Mouse (Mus musculus) kidney, postnatal 14 days (tissue): Measurements from ENCODE around the gene Bmpr2.

ENCODE experiments used
- DNase-seq: peaks from one replicate; pipeline ENCODE4 v3.0.0; 2022; ENCODE audit warnings: mixed read lengths

Gene Bmpr2

GRCm38 (mm10) chr1:59797865-59798264 is 34.7 kb downstream of the Bmpr2 start:
- DNase-seq: no peak

DNA sequence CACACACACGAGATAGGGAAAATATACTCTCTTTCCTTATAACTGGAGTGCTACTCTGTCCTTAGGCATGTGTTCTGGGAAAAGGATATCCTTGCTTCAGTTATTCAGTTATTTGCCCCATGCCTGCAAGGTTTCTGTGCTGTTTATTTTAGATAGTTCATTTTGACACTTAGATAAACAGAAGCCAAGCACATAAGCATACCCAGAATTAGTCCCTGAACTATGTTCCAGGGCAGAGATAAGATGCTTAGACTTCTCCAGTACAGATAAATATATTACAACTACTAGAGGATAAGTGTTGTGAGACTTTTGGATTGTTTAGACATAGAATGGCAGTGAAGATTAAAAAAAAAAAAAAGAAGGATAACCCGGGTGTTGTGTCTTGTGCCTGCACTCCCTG is 41.2 kb downstream of the Bmpr2 start:
- DNase-seq: no peak

- DNase-seq: no peak
Measured at GRCm38 (mm10) chr1:59809921-59810320, 46.7 kb downstream of the Bmpr2 start.

GRCm38 (mm10) chr1:59812782-59813181 is 49.6 kb downstream of the Bmpr2 start:
- DNase-seq: no peak

GRCm38 (mm10) chr1:59825421-59825820 is 62.2 kb downstream of the Bmpr2 start:
- DNase-seq: peak; percentile 43

GRCm38 (mm10) chr1:59826583-59826982 is 63.4 kb downstream of the Bmpr2 start:
- DNase-seq: no peak

GRCm38 (mm10) chr1:59829410-59829809 is 66.2 kb downstream of the Bmpr2 start:
- no peak for DNase-seq

DNA sequence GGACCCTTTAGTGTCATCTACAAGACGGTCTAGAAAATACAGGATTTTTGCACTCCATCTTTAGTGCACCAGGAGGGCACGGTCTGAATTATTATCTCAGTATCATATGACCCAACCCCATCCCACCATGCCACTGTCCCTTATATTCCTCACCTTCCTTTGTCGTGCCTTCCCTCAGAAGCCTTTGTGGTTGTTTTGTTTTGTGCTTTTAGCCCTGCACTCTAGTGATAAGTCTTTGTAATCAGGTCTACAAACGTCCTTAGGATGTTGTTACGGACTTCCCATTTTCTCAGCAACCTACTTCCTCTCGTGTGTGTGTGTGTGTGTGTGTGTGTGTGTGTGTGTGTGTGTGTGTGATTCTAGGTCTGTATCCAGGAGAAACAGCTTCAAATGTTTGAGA is 67.0 kb downstream of the Bmpr2 start:
- peak; percentile 9 for DNase-seq

GRCm38 (mm10) chr1:59833723-59834122 is 70.5 kb downstream of the Bmpr2 start:
- peak; percentile 62 for DNase-seq

GRCm38 (mm10) chr1:59848327-59848726 is 85.1 kb downstream of the Bmpr2 start:
- no peak for DNase-seq

DNA sequence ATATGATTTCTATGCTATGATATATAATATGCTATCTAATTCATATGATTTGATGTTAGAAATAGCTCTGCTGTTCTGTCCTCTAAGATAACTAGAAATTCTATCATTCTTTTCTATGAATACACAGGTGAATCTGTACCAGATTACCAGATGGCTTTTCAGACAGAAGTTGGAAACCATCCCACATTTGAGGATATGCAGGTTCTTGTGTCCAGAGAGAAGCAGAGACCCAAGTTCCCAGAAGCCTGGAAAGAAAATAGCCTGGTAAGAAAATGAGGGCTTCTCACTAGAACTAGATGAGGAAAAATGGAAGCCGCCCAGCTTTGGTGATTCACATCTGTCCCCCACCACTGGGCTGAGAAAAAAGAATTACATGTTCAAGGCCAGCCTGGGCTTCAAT is 95.8 kb downstream of the Bmpr2 start:
- DNase-seq: no peak

DNA sequence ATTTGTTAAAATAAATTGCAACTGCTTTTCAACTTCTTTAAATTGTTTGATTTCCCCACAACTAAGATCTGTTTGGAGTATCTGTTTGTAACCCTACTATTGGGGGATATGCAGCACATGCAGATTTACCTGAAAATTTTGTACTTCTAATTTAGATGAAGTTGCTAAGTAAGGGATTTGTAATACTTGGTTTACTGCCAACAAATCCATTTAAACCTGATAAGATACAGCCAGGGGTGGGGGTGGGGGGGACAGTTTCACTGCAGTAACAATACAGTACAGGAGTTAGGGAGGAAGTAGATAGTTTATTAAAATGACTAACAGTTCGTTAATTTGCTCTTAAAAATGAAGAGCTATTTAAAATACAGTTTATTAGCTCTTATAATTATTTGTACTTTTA is 98.9 kb downstream of the Bmpr2 start:
- DNase-seq: no peak

DNA sequence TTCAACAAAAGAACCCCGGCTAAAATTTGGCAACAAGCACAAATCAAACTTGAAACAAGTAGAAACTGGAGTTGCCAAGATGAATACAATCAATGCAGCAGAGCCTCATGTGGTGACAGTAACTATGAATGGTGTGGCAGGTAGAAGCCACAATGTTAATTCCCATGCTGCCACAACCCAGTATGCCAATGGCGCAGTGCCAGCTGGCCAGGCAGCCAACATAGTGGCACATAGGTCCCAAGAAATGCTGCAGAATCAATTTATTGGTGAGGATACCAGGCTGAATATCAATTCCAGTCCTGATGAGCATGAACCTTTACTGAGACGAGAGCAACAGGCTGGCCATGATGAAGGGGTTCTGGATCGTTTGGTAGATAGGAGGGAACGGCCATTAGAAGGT is 104.8 kb downstream of the Bmpr2 start:
- DNase-seq: no peak

GRCm38 (mm10) chr1:59874023-59874422 is 110.8 kb downstream of the Bmpr2 start:
- DNase-seq: no peak

DNA sequence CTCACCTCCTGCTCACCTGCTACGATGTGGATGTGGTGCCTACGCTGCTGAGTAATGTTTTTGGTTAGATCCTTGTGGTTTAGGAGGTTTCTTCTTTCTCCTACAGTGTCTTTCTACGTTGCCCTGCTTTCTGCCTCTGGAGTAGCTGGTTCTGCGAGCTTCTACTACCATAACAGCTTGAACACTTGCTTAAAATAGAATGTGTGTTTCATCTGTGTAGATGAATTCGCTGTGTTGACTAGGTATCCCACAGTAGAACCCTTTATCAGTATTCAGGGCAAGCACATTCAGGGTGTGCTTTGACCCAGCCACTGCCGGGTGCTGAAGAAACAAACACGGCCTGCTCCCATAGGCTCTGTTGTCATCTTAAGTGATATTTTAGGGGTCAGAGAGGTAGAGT is 114.9 kb downstream of the Bmpr2 start:
- no peak for DNase-seq

- peak; percentile 83 for DNase-seq
Measured at GRCm38 (mm10) chr1:59883349-59884134, 120.3 kb downstream of the Bmpr2 start.

GRCm38 (mm10) chr1:59886899-59887298 is 123.7 kb downstream of the Bmpr2 start:
- DNase-seq: no peak

DNA sequence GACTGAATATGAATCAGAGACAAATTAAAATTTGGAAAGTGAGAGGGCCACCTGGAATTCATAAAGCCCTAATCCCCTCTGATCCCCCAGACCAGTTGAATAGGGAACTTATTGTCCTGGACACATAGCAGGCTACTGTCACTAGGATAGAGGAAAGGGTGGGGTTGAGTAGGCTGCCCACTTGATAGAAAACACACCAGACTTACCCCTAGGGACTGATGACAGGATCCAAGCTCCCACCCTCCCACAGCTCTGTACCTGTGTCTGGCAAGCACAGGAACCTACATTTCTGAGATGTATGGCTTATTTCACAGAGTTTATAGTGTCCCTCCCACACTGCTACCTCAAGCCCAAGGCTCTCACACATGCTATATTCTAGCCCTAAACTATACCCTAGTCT is 124.8 kb downstream of the Bmpr2 start:
- DNase-seq: no peak

DNA sequence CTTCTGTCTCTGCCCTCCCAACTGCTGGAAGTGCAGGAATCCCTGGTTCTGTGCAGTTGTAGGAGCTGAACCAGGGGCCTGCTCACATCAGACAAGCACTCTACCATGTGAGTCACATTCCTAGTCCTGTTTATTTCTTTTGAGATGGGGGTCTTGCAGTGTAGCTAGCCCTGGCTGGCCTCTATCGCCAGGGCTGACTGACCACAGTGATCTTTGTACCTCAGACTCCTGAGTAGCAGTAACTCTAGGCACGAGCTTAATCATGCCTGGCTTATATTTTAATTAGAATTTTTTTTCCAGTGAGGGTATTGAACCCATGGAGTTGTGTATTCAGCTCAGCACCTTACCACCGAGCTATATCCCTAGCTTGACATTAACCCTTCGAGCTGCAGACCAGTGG is 128.0 kb downstream of the Bmpr2 start:
- peak; percentile 36 for DNase-seq

GRCm38 (mm10) chr1:59892777-59893176 is 129.6 kb downstream of the Bmpr2 start:
- no peak for DNase-seq

DNA sequence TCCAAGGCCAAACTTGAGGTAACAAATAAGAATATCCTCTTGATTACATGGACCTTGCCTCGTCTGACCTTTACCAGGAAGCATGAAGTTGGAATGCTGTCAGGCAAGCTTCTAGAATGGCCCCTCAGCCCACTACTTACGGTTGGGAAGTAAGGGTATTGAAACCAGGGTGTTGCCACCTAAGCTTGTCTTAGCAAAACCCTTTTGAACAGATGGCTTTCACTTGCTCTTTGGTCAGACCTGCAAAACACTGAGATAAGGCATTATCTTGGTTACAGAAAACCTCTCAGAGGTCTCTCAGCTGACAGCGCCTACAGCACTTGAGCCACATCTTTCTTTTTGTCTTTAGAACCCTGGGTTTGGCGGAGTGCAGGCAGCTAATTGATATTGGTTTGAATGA is 130.8 kb downstream of the Bmpr2 start:
- DNase-seq: no peak

- peak; percentile 66 for DNase-seq
Measured at GRCm38 (mm10) chr1:59895456-59895855, 132.3 kb downstream of the Bmpr2 start.

DNA sequence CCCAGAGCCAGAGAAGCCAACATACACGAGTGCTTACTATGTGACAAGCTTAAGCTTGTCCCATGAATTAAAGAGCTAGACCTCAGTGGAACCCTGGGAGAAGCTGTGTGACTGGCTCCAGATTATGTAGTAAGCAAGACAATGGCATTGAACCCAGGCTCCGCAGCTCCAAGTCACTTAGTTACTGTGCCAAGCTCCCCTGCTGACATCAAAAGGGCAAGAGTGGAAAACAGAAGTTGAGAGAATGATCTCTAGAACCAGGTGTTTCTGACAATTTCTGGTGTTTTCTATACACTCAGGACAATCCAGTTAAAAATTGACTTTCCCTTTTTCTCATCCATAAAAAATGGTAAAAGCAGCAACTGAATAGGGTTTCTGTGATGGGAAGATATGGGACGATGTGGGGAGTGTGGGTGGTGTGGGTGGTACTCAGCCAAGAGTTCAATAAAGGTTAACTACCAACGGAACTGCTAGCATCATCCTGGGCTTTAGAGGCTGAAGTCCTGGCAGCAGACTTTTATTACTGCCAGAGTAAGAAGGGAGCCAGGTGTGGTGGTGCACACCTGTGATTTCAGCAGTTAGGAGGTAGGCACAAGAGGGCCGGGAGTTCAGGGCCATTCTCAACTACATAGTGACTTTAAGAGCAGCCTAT is 134.1 kb downstream of the Bmpr2 start:
- peak; percentile 37 for DNase-seq

- DNase-seq: no peak
Measured at GRCm38 (mm10) chr1:59899679-59900078, 136.5 kb downstream of the Bmpr2 start.
